Mouse (Mus musculus) 3134 (cell line): ENCODE data around the gene Efl1.

ENCODE experiments used
- DNase-seq: peaks from one replicate; pipeline ENCODE4 v3.0.0-alpha.2; 2011; ENCODE audit warnings: low spot score; ENCODE audit not compliant: insufficient read length; ENCODE audit errors: extremely low read depth

The Efl1 gene

DNA sequence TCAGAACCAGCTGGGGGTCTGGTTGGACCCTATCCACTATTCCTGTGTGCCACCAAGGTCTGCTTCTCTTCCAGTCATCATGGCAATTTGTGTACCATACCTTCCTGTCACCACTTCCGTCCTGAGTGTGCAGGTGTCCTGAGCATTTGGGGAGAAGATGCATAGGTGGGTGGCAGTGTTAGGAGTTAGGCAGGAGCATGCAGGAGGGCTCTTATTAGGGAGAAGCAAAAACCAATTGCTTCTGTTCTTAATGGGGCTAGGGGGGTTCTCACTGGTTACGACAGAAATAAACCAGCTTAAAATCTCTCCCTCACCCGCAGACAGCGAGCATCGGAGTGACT, 162.4 kb downstream of the Efl1 start:
- DNase-seq: no peak

DNA sequence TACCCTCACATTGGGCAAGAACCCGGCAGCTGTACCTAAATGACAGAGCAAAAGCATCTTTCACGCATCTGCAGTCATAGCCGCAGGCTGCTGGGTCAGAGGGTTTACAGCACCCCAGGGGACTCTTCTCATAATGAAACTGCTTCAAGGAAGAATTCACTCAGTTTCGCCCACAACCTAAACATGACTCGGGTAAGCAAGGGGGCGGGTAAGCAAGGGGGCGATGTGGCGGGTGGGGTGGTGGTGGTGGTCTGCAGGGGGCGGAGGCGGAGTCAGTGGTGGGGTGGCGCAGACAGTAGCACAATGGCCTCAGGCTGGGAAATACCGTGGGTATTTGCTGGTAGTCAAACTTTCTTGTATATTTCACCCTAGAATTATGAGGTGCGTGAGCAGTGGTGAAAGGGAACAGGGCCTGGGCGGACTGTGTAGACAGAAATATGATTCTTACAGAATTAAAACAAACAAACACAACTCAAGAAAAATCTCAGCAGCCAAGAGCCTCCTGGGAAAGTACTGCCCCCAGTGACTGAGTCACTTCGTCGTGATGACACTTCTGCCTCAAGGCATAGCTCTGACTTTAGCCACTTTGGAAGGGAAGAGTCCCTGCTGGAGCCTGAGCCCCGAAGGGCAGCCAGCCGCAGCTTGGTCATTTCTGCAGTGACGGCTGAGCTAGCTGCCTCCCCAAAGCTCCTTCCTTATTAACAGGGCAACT, 162.9 kb downstream of the Efl1 start:
- peak; percentile 67 for DNase-seq

DNA sequence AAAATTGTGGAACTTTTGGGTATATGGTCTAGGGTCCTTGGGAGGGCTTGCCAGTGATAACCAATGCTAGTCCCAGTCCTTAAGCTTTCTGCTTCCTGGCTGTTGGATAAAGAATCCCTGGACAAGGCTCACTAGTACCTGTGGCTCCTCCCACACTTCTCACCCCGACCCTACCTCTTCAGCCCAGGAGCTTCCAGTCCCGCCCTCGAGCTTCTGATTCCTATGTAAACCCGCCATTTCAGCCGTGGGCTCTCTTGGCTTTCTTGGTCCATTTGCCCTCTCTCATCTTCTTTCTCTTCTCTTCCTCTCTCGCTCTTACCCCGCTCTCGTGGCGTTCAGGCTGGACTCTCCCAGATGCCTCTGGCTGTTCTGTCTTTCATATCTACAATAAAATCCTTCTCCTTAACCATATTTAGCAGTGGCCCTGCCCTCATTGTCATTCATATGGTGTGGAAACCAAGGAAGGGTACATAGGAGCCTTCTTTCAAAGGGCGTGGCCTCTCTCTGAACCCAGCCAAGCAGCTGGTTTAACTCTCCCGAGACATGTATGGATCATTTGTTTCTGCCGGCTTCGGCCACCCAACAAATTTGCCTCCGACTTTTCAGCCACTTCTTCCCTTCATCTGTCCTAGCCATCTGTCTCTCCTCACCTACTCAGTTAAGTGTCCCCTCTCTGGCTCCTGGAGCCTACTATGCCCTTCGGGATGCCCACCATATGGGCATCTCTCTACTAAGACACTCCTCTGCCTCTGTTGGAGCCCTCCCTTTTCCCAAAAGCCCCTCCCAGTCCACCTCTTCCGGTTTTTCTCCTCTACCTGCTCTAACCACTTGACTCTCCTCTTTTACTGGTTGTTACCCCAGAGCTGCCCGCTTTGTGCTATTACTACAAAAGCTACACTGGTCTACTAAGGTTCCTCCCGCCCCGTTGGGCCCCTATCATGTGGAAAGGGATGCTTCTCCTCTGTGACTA, 164.1 kb downstream of the Efl1 start:
- DNase-seq: no peak

DNA sequence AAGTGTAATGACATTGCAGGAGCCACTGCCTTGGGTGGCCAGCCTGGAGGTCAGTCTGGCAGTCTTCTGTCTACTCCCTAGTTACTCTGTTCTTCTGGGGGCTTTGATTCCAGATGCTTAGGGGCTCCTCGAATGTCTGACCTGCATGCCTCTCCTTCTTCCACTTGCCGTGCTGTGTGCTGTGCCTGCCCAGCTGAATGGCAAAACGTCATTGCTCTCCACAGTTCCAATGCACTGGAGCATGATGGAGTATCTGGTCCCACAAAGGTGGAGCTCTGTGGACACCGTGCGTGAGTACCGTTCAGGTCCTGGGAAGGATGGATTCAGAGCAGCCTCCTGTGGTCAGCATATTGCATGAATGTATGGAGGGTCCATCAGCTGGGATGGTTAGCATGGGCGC, 171.1 kb downstream of the Efl1 start:
- no peak for DNase-seq

DNA sequence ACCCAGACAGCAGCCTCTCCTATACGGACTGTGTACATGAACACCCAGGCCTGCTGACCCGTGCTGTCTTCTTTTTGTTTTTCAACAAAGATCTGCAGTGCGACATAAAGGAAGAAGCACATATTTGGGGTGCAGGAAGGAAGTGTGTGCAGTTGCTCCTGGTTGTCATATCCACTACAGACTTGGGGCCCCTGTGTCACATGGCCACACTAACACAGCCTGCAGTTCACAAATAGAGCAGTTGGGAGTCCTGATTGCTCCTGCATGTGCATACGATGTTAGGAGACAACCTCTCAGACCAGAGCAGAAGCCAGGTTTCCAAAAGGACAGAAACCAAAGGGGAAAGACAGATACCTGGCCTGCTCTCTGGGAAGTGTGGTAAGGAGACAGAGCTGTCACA, 172.2 kb downstream of the Efl1 start:
- no peak for DNase-seq

DNA sequence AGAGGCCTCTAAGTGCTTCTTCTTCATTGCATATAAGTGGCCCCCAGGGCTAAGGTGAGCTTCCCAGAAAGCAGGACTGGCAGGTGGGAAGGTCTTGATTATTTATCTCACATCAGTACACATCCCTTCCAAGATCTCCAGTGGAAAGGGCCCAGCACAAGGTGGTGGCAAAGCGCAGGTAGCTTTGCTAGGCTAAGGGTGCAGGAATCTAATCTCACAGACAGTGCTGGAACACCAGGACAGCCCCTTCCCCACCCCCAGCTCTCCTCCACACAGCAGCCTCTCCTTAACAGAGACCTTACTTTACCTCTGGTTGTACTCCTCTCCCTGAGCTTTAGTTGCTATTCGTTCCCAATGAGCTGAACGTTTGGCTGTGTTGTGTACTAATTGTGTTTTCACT, 173.1 kb downstream of the Efl1 start:
- no peak for DNase-seq

DNA sequence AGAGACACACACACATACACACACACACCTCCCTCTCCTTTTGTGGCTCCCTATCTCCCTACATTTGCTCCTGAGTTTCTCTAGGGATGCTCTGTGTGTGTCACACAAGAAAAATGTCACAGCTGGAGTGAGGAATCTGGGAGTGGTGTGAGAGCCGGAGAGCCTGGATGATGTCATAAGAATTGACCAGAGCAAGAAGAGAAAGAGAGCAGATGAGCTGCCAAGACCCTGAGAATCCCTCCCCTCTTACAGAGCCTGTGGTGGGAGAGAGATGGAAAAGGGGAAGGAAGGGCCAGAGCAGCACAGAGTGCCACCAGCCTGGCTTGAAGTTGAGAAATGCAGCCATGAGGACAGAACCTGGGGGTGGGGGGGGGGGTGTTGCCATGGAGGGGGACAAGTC, 174.1 kb downstream of the Efl1 start:
- peak; percentile 70 for DNase-seq
